Mouse (Mus musculus) MEL (cell line): ENCODE data around the gene Gtpbp4.

ENCODE experiments used
- CHD2 ChIP-seq: IDR thresholded peaks from 2 replicates; pipeline ENCODE4 v1.6.1; 2011; ENCODE audit warnings: low read length, improper control_type of control experiment
- CTCF ChIP-seq, 3 experiments: IDR thresholded peaks in 2 of 3; conservative IDR thresholded peaks in 1 of 3; 2 replicates each; pipeline ENCODE4 v1.5.1; 2011 to 2012; ENCODE audit warnings: low read length in 3 of 3, low read depth in 2 of 3, mild to moderate bottlenecking in 2 of 3, improper control_type of control experiment in 1 of 3, inconsistent platforms in 1 of 3, mixed read lengths in 1 of 3, moderate library complexity in 1 of 3; ENCODE audit not compliant: control insufficient read depth in 1 of 3, insufficient read depth in 1 of 3, poor library complexity in 1 of 3, severe bottlenecking in 1 of 3
- MAX ChIP-seq: IDR thresholded peaks from 2 replicates; pipeline ENCODE4 v1.6.1; 2011; ENCODE audit warnings: low read length, improper control_type of control experiment
- NRF1 ChIP-seq: IDR thresholded peaks from 2 replicates; pipeline ENCODE4 v1.6.1; 2014; ENCODE audit warnings: low read depth, mild to moderate bottlenecking, inconsistent platforms, low read length, improper control_type of control experiment, moderate library complexity; ENCODE audit not compliant: poor library complexity, insufficient read depth, severe bottlenecking
- SIN3A ChIP-seq: IDR thresholded peaks from 2 replicates; pipeline ENCODE4 v1.6.1; 2012; ENCODE audit warnings: low read length, improper control_type of control experiment, inconsistent platforms
- ZKSCAN1 ChIP-seq: IDR thresholded peaks from 2 replicates; pipeline ENCODE4 v1.6.1; 2012; ENCODE audit warnings: low read depth, mild to moderate bottlenecking, inconsistent platforms, low read length, improper control_type of control experiment, moderate library complexity

GRCm38 (mm10) chr13:9003306-9003705, 7.4 kb upstream of the Gtpbp4 start:
- no peak for TF ChIP-seq ZKSCAN1
- no peak for TF ChIP-seq CTCF (IDR thresholded peaks at IDR 0.05 in 2 of 3, conservative IDR thresholded peaks at IDR 0.05 in 1 of 3; ENCODE audit: control insufficient read depth in 1 of 3, insufficient read depth in 1 of 3, low read depth in 2 of 3, low read length in 3 of 3, poor library complexity in 1 of 3, severe bottlenecking in 1 of 3)
- no peak for TF ChIP-seq CHD2
- TF ChIP-seq SIN3A, result no peak
- no peak for TF ChIP-seq NRF1
- no peak for TF ChIP-seq MAX
